Mouse (Mus musculus): ENCODE measurements at regions not wholly inside any gene's neighbourhood (a gene's known extent, or its start where the extent isn't known, plus 50 kb on each side); places are given as distances from the start of the nearest gene placed in this dataset.
A peak's percentile ranks its signal among the peaks of the same experiment; 100 is the strongest.

DNA sequence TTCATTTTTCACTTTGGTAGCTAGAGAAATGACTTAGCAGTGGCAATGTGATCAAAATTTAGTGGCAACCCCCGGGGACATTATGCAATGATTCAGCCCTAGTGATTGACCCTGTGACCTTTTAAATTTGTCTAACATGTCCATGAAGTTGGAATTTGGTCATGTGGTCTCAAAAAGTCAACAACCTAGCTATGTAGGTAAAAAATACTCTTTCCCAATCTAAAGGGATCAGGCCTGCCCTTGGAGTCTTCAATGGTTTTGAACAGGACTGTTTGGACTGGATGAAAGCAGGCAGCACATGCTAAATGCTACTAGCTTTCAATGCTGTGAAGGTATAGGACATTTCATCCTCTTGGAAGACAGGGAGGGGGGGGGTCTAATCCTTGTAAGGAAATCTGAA lies 185.3 kb upstream of the Fam241a start:
- no peak overlapping the region for H3K9ac ChIP-seq (replicated peaks; ENCODE audit: low read length)

DNA sequence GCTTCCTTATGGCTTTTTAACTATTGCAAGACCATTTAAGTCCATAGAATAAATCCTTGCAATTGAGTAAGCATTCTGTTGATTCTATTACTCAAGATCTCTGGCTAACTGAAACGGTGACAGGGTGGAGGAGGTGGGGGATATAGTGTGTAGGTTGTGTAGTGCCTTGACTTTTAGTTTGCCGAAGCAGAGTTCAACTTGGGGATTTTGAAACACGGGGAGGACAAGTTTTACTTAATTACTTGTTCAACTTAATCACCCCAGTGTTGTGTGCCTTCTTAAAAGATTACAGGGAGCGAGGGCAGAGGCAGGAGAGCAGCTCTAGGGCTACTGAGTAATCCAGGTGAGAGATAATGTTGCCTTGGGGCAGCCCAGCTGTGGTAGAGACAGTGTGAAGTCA lies 171.7 kb upstream of the Fam241a start:
- Histone ChIP-seq H3K9ac (replicated peaks; ENCODE audit: low read length) (no peak overlapping the region), H3K9me3 (replicated peaks; ENCODE audit: control insufficient read depth, low read length) (no peaks in the 10 kb centered on the region), H3K27ac (replicated peaks; ENCODE audit: low read depth, low read length) (no peak overlapping the region), H3K4me2 (ENCODE audit: low read depth, low read length) (no peak overlapping the region), H3K4me3 (ENCODE audit: low read depth, low read length) (no peak overlapping the region), H3K27me3 (ENCODE audit: control insufficient read depth, insufficient read depth, low read length) (no peaks in the 10 kb centered on the region), H3K4me1 (ENCODE audit: control insufficient read depth, insufficient read depth, low read length) (no peaks in the 10 kb centered on the region), H3K36me3 (replicated peaks; ENCODE audit: control insufficient read depth, insufficient read depth, low read depth, low read length) (no peaks in the 10 kb centered on the region)
- no peak for DNase-seq (ENCODE audit: low spot score)
- 68% methylated on average over 4 of the region's 4 CpGs for WGBS
- ATAC-seq (replicated peaks; ENCODE audit: insufficient number of reproducible peaks, low FRiP score, low TSS enrichment, low read depth), result no peak

More for the DNA sequence above, 185.3 kb upstream of the Fam241a start:
- no peak overlapping the region for H3K4me2 ChIP-seq (ENCODE audit: low read depth, low read length)
- no peak overlapping the region for H3K4me3 ChIP-seq (ENCODE audit: low read depth, low read length)
- no peak overlapping the region for H3K27ac ChIP-seq (replicated peaks; ENCODE audit: low read depth, low read length)
- DNase-seq (ENCODE audit: low spot score) (no peak), ATAC-seq (replicated peaks; ENCODE audit: insufficient number of reproducible peaks, low FRiP score, low TSS enrichment, low read depth) (no peak)
- no peaks in the 10 kb centered on the region for H3K36me3 ChIP-seq (replicated peaks; ENCODE audit: control insufficient read depth, insufficient read depth, low read depth, low read length)
- no peaks in the 10 kb centered on the region for H3K27me3 ChIP-seq (ENCODE audit: control insufficient read depth, insufficient read depth, low read length)
- WGBS, result 79% methylated on average over 1 of the region's 1 CpGs
- no peaks in the 10 kb centered on the region for H3K9me3 ChIP-seq (replicated peaks; ENCODE audit: control insufficient read depth, low read length)
- no peaks in the 10 kb centered on the region for H3K4me1 ChIP-seq (ENCODE audit: control insufficient read depth, insufficient read depth, low read length)

DNA sequence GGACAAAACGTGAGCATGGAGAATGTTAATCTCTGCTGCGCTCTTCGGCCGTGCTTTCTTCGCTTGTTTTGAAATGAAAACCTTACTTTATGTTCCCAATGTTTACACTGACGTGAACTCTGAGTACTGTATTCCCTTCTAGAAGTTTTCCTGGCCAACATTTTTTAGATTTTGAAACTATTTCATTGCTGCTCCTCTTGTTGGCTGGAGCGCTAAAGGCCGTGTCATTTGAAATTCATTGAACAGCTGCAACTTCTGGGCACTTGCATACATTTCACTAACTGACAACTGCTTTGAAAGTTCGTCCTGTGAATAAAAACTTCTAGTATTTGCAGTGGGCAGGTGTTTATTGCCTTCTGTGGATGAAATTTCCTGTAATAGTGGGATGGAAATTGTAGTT lies 157.9 kb upstream of the Fam241a start:
- H3K4me1 ChIP-seq (ENCODE audit: control insufficient read depth, insufficient read depth, low read length), result no peaks in the 10 kb centered on the region
- no peak overlapping the region for H3K4me3 ChIP-seq (ENCODE audit: low read depth, low read length)
- WGBS, result 81% methylated on average over 9 of the region's 9 CpGs
- H3K9me3 ChIP-seq (replicated peaks; ENCODE audit: control insufficient read depth, low read length), result no peaks in the 10 kb centered on the region
- no peak overlapping the region for H3K27ac ChIP-seq (replicated peaks; ENCODE audit: low read depth, low read length)
- no peak for ATAC-seq (replicated peaks; ENCODE audit: insufficient number of reproducible peaks, low FRiP score, low TSS enrichment, low read depth)
- no peaks in the 10 kb centered on the region for H3K36me3 ChIP-seq (replicated peaks; ENCODE audit: control insufficient read depth, insufficient read depth, low read depth, low read length)
- H3K9ac ChIP-seq (replicated peaks; ENCODE audit: low read length), result no peak overlapping the region
- no peaks in the 10 kb centered on the region for H3K27me3 ChIP-seq (ENCODE audit: control insufficient read depth, insufficient read depth, low read length)
- DNase-seq (ENCODE audit: low spot score), result no peak
- H3K4me2 ChIP-seq (ENCODE audit: low read depth, low read length), result no peak overlapping the region

DNA sequence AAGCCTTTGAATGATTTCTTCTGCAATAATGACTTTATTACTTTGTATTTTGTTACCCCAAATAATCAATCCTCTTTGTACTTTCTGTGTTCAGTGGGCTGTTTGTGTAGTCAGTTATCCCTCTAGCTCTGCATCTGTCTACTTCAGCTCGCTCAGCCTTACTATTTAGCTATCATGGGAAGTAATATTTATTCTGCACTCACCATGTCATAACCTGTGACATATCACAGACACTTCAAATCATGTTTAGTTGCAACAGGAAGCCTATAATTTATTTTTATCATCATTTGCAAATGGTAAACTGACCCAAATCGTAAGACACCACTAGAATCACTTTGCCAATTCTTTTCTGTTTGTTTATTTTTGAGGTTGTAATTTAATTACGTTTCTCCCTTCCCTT lies 147.6 kb upstream of the Fam241a start:
- H3K4me3 ChIP-seq (ENCODE audit: low read depth, low read length), result no peak overlapping the region
- H3K27ac ChIP-seq (replicated peaks; ENCODE audit: low read depth, low read length), result no peak overlapping the region
- DNase-seq (ENCODE audit: low spot score) (no peak), ATAC-seq (replicated peaks; ENCODE audit: insufficient number of reproducible peaks, low FRiP score, low TSS enrichment, low read depth) (no peak)
- 78% methylated on average over 3 of the region's 3 CpGs for WGBS
- no peak overlapping the region for H3K9ac ChIP-seq (replicated peaks; ENCODE audit: low read length)
- H3K4me1 ChIP-seq (ENCODE audit: control insufficient read depth, insufficient read depth, low read length), result no peaks in the 10 kb centered on the region
- no peaks in the 10 kb centered on the region for H3K36me3 ChIP-seq (replicated peaks; ENCODE audit: control insufficient read depth, insufficient read depth, low read depth, low read length)
- H3K9me3 ChIP-seq (replicated peaks; ENCODE audit: control insufficient read depth, low read length), result no peaks in the 10 kb centered on the region
- no peaks in the 10 kb centered on the region for H3K27me3 ChIP-seq (ENCODE audit: control insufficient read depth, insufficient read depth, low read length)
- no peak overlapping the region for H3K4me2 ChIP-seq (ENCODE audit: low read depth, low read length)

DNA sequence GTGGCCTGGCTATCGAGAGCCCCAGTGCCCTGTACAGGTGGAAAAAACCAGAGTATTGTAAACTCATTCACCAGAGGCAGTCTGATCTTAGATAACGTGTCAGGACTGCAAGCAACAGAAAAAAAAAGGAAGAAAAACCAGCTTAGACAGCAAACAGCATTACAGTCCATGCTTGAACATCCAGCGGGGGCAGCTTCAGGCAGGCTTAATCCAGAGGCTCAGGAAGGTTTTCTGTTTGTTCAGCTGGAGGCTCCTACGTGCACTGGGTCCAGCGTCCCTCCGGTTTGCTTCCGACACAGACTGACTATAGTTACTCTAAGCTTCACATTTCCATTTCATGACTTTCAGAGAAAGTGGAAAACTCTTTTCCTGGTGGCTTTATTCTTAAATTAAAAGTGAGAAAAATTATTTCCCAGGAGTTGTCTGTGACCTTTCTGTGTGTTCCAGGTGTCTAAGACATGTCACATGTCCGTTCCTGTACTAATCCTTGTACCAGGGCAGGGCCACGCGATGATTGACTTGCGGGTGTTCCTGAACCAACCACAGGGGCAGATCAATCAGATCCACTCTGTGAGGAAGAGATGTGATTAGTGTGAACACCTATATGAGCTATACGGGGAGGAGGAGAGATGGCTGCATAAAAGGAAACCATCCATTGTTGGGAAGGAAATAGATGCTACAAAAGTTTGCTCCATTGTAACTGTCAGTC lies 144.4 kb upstream of the Fam241a start:
- Histone ChIP-seq H3K4me1 (ENCODE audit: control insufficient read depth, insufficient read depth, low read length) (no peaks in the 10 kb centered on the region), H3K9ac (replicated peaks; ENCODE audit: low read length) (no peak overlapping the region), H3K9me3 (replicated peaks; ENCODE audit: control insufficient read depth, low read length) (no peaks in the 10 kb centered on the region), H3K27ac (replicated peaks; ENCODE audit: low read depth, low read length) (no peak overlapping the region), H3K4me3 (ENCODE audit: low read depth, low read length) (no peak overlapping the region), H3K36me3 (replicated peaks; ENCODE audit: control insufficient read depth, insufficient read depth, low read depth, low read length) (no peaks in the 10 kb centered on the region), H3K4me2 (ENCODE audit: low read depth, low read length) (no peak overlapping the region), H3K27me3 (ENCODE audit: control insufficient read depth, insufficient read depth, low read length) (no peaks in the 10 kb centered on the region)
- DNase-seq (ENCODE audit: low spot score) (peak; percentile 83), ATAC-seq (replicated peaks; ENCODE audit: insufficient number of reproducible peaks, low FRiP score, low TSS enrichment, low read depth) (peak; percentile 56; the same call in 1 of the 2 replicates)
- 41% methylated on average over 12 of the region's 12 CpGs for WGBS

DNA sequence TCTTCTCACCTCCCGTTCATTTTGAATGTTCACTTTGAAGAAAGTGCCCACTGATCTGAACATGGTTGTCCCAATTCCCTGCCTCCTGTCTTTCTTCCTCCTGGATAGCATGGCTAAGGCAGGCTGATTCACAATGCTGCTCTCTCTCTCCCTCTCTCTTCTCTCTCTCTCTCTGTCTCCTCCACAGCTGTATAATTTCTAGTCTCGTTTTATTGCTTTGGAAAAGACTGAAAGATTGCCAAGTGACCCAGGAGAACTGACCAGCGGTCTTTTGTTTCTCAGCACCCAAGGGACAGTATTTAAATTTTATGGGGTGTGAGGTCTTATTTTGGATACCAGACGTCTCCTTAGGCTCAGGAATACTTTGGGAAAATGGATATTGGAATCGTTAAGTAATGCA lies 143.1 kb upstream of the Fam241a start:
- no peaks in the 10 kb centered on the region for H3K27me3 ChIP-seq (ENCODE audit: control insufficient read depth, insufficient read depth, low read length)
- no peak overlapping the region for H3K4me3 ChIP-seq (ENCODE audit: low read depth, low read length)
- no peaks in the 10 kb centered on the region for H3K36me3 ChIP-seq (replicated peaks; ENCODE audit: control insufficient read depth, insufficient read depth, low read depth, low read length)
- no peaks in the 10 kb centered on the region for H3K9me3 ChIP-seq (replicated peaks; ENCODE audit: control insufficient read depth, low read length)
- no peak for ATAC-seq (replicated peaks; ENCODE audit: insufficient number of reproducible peaks, low FRiP score, low TSS enrichment, low read depth)
- H3K4me2 ChIP-seq (ENCODE audit: low read depth, low read length), result no peak overlapping the region
- 65% methylated on average over 5 of the region's 5 CpGs for WGBS
- no peak overlapping the region for H3K9ac ChIP-seq (replicated peaks; ENCODE audit: low read length)
- no peak overlapping the region for H3K27ac ChIP-seq (replicated peaks; ENCODE audit: low read depth, low read length)
- H3K4me1 ChIP-seq (ENCODE audit: control insufficient read depth, insufficient read depth, low read length), result no peaks in the 10 kb centered on the region
- DNase-seq (ENCODE audit: low spot score), result no peak

DNA sequence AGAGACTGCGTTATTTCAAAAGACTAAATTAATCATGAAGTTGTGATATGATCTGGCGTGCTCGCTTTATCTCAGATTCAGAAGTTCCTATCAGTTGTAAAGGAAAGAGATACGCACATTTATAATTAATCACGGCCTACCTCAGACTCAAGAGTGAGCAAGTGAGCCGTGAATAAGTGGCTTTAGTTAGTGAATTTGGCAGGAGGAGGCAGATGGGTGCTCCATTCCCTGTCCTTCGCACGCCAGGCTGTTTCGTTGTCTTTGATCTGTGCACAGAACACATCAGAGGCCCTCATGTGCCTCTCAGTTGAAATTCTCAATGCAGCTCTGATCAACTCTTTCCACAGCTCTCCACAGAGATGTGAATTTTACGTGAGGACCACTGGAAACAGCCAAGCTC lies 140.4 kb upstream of the Fam241a start:
- Histone ChIP-seq H3K27me3 (ENCODE audit: control insufficient read depth, insufficient read depth, low read length) (no peaks in the 10 kb centered on the region), H3K27ac (replicated peaks; ENCODE audit: low read depth, low read length) (no peak overlapping the region), H3K9me3 (replicated peaks; ENCODE audit: control insufficient read depth, low read length) (no peaks in the 10 kb centered on the region), H3K4me2 (ENCODE audit: low read depth, low read length) (no peak overlapping the region), H3K4me3 (ENCODE audit: low read depth, low read length) (no peak overlapping the region), H3K9ac (replicated peaks; ENCODE audit: low read length) (no peak overlapping the region), H3K36me3 (replicated peaks; ENCODE audit: control insufficient read depth, insufficient read depth, low read depth, low read length) (no peaks in the 10 kb centered on the region), H3K4me1 (ENCODE audit: control insufficient read depth, insufficient read depth, low read length) (no peaks in the 10 kb centered on the region)
- DNase-seq (ENCODE audit: low spot score), result no peak
- ATAC-seq (replicated peaks; ENCODE audit: insufficient number of reproducible peaks, low FRiP score, low TSS enrichment, low read depth), result no peak
- 81% methylated on average over 10 of the region's 10 CpGs for WGBS

DNA sequence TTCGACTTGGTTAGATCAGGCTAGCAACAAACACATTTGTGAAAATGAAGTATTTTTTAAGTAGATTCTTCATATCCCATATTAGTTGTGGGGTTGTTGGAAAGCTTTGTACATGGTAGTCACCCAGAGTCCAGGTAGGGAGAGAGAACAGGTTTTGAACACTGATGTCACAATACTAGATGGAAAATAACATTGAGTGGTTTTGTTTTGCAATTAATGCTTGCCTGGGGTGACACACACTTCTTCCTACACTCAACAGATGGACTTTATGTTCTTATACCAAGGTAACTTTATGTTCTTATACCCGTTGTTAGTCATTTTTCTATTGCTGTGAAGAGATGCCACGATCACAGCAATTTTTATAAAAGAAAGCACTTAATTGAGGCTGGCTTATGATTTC lies 134.2 kb upstream of the Fam241a start:
- Histone ChIP-seq H3K4me3 (ENCODE audit: low read depth, low read length) (no peak overlapping the region), H3K9ac (replicated peaks; ENCODE audit: low read length) (no peak overlapping the region), H3K9me3 (replicated peaks; ENCODE audit: control insufficient read depth, low read length) (no peaks in the 10 kb centered on the region), H3K4me1 (ENCODE audit: control insufficient read depth, insufficient read depth, low read length) (no peaks in the 10 kb centered on the region), H3K36me3 (replicated peaks; ENCODE audit: control insufficient read depth, insufficient read depth, low read depth, low read length) (no peaks in the 10 kb centered on the region), H3K4me2 (ENCODE audit: low read depth, low read length) (no peak overlapping the region), H3K27me3 (ENCODE audit: control insufficient read depth, insufficient read depth, low read length) (no peaks in the 10 kb centered on the region), H3K27ac (replicated peaks; ENCODE audit: low read depth, low read length) (no peak overlapping the region)
- 87% methylated on average over 3 of the region's 3 CpGs for WGBS
- DNase-seq (ENCODE audit: low spot score) (no peak), ATAC-seq (replicated peaks; ENCODE audit: insufficient number of reproducible peaks, low FRiP score, low TSS enrichment, low read depth) (no peak)
